Mouse (Mus musculus) neural tube, embryonic 10.5 days (tissue): ENCODE results near the gene Eri2.
A peak's percentile ranks its signal among the peaks of the same experiment; 100 is the strongest.
"Not testable (repeated sequence)": the region's sequence is repeated elsewhere in the genome, so short reads cannot be mapped to it uniquely, and the experiment has no call there.

Experiments used
- DNase-seq: peaks from one replicate; pipeline ENCODE4 v3.0.0-alpha.2; 2017; ENCODE audit warnings: low spot score; ENCODE audit errors: extremely low spot score

Gene Eri2

DNA sequence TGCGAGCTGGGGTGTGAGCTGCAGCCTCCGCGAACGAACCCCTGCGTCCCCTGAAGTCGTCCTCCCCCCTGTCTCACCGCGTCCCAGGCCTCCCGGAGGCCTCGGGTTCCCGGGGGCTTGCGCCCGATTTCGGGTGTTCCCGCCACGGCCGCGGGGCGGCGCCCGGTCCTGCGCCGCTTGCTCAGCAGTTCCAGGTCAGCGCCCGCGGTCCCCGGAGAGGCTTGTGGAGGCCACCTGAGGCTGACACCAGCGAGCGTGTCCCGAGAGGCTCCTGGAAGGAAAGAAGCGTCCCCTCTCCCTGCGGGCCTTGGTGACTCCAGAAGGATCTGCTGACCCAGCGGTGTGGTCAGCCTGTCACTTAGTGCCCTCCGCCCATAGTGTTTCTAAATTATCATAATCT is 49.5 kb downstream of the Eri2 start:
- DNase-seq, result peak; percentile 48

DNA sequence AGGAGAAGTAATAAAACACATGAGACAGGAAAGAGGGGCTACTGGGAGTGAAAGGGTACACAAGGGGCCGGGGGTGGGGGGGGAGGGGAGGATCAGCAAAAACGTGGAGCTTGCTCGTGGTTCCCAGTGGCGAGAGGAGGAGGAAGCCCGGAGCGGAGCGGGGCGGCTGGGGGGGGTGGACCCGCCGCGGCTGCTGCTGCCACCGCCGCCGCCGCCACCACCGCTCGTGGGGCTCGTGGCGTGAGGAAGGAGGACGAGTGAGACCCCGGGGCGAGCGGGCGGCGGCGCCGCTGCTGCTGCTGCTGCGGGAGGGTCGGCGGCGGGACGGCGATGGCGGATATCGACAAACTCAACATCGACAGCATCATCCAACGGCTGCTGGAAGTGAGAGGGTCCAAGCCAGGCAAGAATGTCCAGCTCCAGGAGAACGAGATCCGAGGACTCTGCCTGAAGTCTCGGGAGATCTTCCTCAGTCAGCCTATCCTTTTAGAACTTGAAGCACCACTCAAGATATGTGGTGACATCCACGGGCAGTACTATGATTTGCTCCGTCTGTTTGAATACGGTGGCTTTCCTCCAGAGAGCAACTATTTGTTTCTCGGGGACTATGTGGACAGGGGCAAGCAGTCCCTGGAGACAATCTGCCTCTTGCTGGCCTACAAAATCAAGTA is 53.9 kb downstream of the Eri2 start:
- DNase-seq, result peak; percentile 40

DNA sequence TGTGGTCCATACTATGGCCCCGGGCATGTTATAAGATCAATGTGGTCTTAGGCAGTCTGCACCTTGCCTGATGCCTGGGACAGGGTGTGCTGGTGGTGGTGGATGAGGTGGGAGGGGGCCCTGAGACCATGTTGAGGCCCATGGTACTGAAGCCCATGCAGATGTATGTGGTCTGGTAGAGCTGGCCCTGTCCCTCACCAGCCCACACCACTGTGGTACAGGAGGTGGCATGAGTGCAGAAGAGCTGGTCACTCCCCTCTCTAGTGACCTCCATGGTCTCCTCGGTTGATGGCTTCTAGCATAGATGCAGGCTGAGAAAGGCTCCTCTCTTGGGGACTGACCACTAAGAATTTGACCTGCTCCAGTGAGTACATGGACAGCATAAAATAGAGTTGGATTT is 55.0 kb downstream of the Eri2 start:
- no peak for DNase-seq

DNA sequence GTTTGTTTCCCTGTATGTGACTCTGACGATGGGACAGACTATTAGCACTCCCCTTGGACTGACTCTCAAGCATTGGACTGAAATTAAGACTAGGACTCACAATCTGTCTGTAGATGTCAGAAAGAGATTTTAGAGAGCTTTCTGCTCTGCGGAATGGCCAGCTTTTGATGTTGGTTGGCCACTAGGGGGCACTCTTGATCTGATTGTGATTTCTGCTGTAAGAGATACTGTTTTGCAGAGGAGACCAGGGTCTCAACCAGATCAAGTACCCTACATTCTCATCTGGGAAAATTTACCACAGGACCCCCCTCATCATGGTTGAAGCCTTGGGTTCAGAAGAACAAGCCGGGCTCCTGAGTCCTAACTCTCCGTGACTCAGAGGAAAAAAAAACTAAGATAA is 62.6 kb downstream of the Eri2 start:
- DNase-seq, result not testable (repeated sequence)

DNA sequence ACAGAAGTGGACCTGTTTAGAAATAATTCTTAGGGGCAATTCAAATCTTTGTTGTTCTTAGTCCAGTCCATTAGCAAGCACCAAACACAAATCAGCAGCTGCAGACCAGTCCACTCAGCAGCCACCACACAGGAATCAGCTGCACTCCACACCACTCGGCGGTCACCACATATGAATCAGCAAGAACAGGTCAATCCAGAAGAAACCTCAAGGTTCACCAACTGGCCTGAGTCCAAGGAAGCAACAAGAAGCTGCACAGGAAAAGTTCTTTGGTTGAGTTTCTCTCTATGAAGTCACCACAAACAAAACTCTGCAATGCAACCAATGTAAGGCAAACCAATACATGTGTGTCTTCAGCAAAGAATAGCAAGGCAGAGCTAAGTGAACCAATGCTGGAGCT is 66.2 kb downstream of the Eri2 start:
- no peak for DNase-seq

DNA sequence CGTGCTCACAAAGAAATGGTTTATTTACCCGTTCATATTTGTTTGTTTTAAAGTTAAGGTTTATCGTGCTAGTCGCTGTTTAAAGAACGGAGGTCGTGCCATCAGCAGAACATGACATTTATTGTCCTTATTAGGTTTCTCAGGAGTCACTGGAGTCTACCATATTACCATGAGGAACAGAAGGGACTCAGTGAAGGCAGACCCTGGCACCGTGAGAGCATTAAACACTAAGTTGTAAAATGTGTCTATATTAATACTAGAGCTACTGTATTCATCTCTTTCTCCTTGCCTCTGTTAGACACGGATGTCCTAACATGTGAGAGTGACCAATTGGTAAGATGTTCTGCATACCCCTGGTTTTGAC is 72.9 kb downstream of the Eri2 start:
- no peak for DNase-seq

DNA sequence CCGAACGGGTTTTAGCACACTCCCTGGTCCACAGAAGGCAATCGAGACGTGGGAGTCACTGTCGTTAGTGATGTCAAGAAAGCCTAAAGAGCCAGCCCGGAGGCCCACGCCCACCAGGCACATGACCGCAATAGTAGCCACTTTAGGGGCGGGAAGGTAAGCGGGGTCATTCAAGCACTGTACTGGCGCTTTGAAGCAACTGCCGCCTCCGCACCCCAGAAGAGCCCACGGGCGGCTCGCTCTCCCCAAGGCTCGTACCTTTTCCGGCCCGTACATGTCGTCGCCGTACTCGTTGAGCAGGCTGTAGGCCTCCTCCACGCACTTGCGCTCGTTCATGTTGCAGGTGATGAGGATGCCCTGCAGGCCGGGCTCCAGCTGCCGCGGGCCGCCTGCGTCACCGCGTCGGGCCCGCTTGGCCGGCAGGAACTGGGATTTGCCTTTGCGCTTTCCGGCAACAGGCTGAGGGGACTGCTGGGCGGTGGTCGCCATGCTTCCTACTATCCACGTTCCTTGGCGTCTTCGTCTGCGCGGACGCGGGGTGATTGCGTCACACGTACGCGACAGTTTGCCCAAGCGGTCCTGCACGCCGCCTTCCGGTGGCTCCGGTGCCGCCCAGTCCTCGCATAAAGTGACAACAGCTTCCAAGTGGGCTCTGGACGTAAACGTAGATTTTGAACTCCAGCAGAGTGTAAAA is 73.5 kb downstream of the Eri2 start, which contains the start of gene Thumpd1:
Thumpd1 (minus strand) TSS at position 546 of the 694 bp plus-strand sequence.
- DNase-seq, result peak; percentile 92
